Mouse (Mus musculus): Measurements from ENCODE around the gene Sbf1.

GRCm38 (mm10) chr15:89334271-89334670 lies 19.2 kb upstream of the Sbf1 start, which contains the start of gene Miox:
- TF ChIP-seq GATA1 (IDR thresholded peaks at IDR 0.05; ENCODE audit: borderline replicate concordance, low read length) (no peak), CTCF (IDR thresholded peaks at IDR 0.05; ENCODE audit: low read depth, low read length) (no peak), POLR2AphosphoS5 (IDR thresholded peaks at IDR 0.05; ENCODE audit: insufficient replicate concordance, low read depth, low read length) (no peak)

Data from G1E (cell line).